Mouse (Mus musculus): ENCODE data around the gene CK137956. TPM values are rescaled to one million over a fixed set of nuclear protein-coding genes. Genes with fewer than 3 reads are reported as not detected.

CK137956 gene
- total RNA-seq, 2 experiments from 2014 or later: 2.0 to 2.2 TPM

DNA sequence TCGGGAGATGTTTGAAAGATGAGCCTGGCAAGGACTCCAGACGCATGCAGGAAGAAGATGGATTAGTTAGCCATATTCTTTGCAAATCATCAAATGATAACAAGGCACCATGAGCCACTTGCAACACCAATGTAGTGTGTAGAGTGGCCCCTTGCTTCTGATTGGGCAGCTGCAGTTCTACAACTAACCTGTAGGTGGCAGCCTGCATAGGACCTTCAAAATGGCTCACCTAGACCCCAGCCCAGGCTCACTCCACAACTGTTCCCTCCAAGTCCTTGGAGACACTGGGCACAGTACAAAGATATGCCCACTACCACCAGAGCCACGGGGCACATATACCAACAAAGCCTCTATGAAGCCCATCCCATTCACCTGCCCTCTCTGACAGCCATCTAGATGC is 35.4 kb downstream of the CK137956 start:
- DNase-seq (ENCODE audit: low spot score in 2 of 2): peak; percentile 25 to 57

DNA sequence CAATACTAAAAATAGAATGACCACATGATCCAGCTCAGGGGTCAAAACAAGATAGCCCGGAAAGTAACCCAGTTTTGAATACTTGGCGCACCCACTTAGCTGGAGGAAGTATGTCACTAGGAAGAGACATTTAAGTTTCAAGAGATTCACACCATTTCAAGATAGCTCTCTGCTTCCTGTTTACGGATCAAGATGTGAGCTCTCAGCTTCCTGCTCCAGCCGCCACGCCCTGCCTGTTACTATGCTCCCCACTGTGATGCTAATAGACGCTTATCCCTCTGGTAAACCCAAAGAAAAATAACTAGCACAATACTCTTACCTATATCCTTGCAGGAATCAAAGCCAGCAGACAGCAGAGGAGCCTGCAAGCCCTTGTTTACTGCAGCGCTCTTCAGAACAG is 57.2 kb downstream of the CK137956 start:
- no peak for DNase-seq (ENCODE audit: low spot score in 2 of 2)

DNA sequence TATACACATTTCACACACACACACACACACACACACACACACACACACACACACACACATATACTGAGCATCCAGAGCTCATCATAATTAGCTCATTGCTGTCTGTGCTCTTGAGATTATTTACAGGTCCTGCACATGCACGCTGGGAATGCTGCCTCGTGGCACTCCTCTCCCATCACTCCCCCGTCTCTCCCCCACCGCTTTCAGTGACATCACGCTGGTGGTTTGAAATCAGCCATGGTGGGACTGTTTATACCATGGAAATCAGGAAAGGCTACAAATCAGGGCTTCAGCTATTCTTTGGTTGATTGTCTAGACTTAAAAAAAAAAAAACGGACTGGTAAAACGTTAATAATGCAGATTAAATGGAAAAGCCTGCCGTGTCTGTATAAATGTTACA is 63.6 kb downstream of the CK137956 start:
- peak; percentile 30 to 36 for DNase-seq (ENCODE audit: low spot score in 2 of 2)

DNA sequence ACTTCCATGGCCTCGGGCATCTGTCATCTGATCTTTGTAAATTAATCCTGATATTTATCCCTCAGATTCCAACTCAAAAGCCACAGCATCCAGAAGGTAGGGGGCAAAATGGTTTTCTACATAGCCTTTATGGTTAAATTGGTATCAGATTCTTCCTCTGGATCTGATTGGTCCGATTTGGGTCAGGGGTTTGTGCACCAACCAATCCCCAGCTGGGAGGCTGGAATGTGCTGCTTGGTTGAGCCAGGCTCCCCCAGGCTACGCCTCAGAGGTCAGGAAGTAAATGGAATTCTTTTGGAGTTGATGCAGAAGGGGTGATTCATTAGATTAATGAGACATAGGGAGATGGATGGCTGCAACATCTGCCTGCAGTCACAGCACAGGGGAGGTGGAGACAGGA is 66.8 kb downstream of the CK137956 start:
- DNase-seq (ENCODE audit: low spot score in 2 of 2): no peak

DNA sequence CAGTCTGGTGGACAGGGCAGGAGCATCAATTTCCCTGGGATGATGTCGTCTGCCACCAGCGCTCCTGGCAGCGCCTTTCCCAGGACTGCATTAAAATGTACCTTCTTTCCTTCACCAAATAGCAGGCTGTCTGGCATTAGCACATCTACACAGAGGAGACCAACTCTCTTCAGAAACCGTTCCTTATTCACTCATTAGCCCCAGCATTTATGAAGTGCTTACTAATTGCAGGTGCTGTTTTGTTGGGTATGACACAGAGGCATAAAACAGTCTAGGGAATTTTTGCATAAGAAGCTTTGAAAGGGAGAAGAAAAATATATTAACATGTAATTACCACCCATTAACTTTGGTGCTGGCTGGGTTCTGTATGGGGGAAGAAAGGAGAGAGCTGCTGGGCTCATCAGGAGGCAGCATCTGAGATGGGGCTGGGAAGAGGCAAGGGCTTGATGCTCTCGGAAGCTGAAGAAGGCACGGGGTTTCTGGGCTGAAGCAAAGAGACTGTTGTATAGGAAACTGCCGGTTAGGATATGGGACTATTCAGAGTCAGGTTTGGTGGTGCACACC is 69.8 kb downstream of the CK137956 start:
- no peak for DNase-seq (ENCODE audit: low spot score in 2 of 2)

DNA sequence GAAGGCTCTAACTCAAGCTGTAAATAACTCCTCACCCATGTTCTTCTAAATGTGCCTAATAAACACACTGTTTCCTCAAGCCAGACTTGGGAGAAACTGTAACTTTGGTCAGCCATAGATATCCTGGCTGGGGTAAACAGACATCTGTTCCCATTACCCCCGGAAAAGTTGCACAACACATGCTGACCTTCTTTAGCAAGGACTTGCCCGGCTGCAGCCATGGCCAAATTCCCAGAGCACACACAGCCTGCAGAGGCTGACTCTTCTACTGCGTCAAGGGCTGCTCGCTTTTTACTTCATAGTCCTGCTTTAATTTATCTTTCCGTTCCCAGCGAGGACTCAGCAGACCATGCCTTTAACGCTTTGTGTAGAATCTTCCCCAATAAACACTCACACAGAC is 81.7 kb downstream of the CK137956 start:
- DNase-seq (ENCODE audit: low spot score in 2 of 2): no peak

DNA sequence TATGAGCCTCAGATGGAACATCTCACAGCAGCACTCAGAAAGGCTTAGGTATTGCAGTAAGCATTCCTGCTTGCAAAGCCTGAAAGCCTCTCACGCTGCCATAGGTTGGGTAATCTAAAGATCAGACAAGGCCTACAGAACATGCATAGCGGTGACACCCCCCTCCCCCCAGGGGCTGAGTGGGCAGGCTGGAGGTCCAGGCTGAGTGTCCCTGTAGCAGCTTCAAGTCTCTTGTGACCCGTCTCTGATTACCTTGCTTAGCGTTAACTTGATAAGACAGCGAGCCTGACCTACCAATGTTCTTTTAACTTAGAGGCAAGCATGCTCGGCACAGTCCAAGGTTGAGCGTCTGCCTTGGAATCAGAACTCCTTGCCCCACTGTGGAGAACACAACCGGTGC is 91.8 kb downstream of the CK137956 start:
- no peak for DNase-seq (ENCODE audit: low spot score in 2 of 2)

Other genes starting within 250 kb of the CK137956 start
- gene Csmd2, start 16.9 kb upstream of the CK137956 start, total RNA-seq (2021): 10 to 100 TPM; 44.4 to 51.1 TPM

All from layer of hippocampus, postnatal 10 days (tissue).